Mouse (Mus musculus): ENCODE data around the gene Pex1.
"Not testable (repeated sequence)": the region's sequence is repeated elsewhere in the genome, so short reads cannot be mapped to it uniquely, and the experiment has no call there.

Gene Pex1

GRCm38 (mm10) chr5:3646539-3646938 is 50.7 kb downstream of the Pex1 start:
- DNase-seq, result no peak

- DNase-seq, result peak; percentile 59
These were observed 51.3 kb downstream of the Pex1 start for GRCm38 (mm10) chr5:3646991-3647707.

GRCm38 (mm10) chr5:3647708-3648121 is 51.8 kb downstream of the Pex1 start:
- DNase-seq, result peak; percentile 91

GRCm38 (mm10) chr5:3648206-3648848 is 52.5 kb downstream of the Pex1 start:
- no peak for DNase-seq

GRCm38 (mm10) chr5:3648849-3649210 is 53.0 kb downstream of the Pex1 start:
- no peak for DNase-seq

GRCm38 (mm10) chr5:3650881-3651280 is 55.0 kb downstream of the Pex1 start, which contains the start of gene Tmbim7:
TSS of gene Tmbim7 (plus strand) at chr5:3651181.
- DNase-seq, result no peak

GRCm38 (mm10) chr5:3651621-3652020 is 55.8 kb downstream of the Pex1 start:
- DNase-seq, result no peak

- DNase-seq, result not testable (repeated sequence)
These were observed 57.2 kb downstream of the Pex1 start for GRCm38 (mm10) chr5:3652903-3653575.

- DNase-seq, result no peak
These were observed 57.9 kb downstream of the Pex1 start for GRCm38 (mm10) chr5:3653801-3654200.

GRCm38 (mm10) chr5:3657085-3657484 is 61.2 kb downstream of the Pex1 start, which contains the start of gene Gatad1:
TSS of gene Gatad1 (minus strand) at chr5:3657185.
- no peak for DNase-seq

- DNase-seq, result no peak
These were observed 69.4 kb downstream of the Pex1 start for GRCm38 (mm10) chr5:3665225-3665624.

- no peak for DNase-seq
These were observed 70.7 kb downstream of the Pex1 start for GRCm38 (mm10) chr5:3666585-3666984.

- DNase-seq, result no peak
These were observed 74.2 kb downstream of the Pex1 start for GRCm38 (mm10) chr5:3669938-3670554.
